ENCODE assay signal across 11 mouse cellular contexts in the genomic region with DNA sequence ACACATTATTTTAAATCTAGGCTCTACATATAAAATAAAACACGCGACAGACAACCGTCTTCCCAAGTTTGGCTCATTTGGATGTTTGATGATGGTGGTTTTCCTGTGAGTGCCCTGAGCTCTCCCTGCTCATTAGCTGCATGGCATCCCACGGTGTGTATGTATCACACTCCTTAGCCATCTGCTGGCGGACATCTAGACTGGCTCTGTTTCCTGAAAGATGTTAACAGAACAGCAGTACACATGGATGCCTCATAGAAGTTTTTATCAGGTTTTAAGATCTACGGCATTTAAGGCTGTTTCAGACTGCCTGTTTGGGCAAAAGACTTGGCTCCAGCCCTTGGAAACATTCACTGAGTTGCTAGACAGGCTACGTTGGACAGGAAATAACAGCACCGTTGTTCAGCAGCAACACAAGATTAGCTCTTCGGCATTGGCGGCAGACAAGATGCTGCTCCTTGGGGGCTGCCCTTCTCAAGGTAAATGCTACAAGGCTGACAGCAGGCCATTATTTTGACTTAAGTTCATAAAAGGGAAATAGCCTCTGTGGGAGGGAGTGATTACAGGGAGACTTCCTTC.
DNase-seq lines count a peak whose midpoint lies in the region; ATAC-seq and TF ChIP-seq lines count a peak whose summit lies in the region.
"Had no signal": no experiment of that assay in that cellular context is flagged by ENCODE, and none has a peak within 500 bp of the region (broad histone marks: within the 10 kb centered on the region; RNA-seq: fewer than 3 reads in every experiment).

No protein-coding gene starts in this region.

- H3K9ac ChIP-seq in heart, embryonic 12.5 days: no peak overlapping the region
- H3K9ac ChIP-seq in liver, embryonic 11.5 days (ENCODE audit: low read depth, low read length): no peak overlapping the region
- H3K9ac ChIP-seq: heart, embryonic 15.5 days; liver, embryonic 15.5 days had no signal

- H3K27me3 ChIP-seq in heart, embryonic 12.5 days (replicated peaks): peaks cover 25% of the 10 kb centered on the region
- no peaks in the 10 kb centered on the region for H3K27me3 ChIP-seq in liver, embryonic 11.5 days (replicated peaks; ENCODE audit: control insufficient read depth, insufficient read depth, low read length)
- H3K27me3 ChIP-seq: heart, embryonic 15.5 days; liver, embryonic 15.5 days; megakaryocyte, embryonic 14.5 days had no signal

- no peak overlapping the region for H3K4me2 ChIP-seq in heart, embryonic 12.5 days
- H3K4me2 ChIP-seq in liver, embryonic 11.5 days: no peak overlapping the region
- H3K4me2 ChIP-seq: heart, embryonic 15.5 days; liver, embryonic 15.5 days had no signal

- no peaks in the 10 kb centered on the region for H3K36me3 ChIP-seq in heart, embryonic 12.5 days
- no peaks in the 10 kb centered on the region for H3K36me3 ChIP-seq in liver, embryonic 11.5 days (ENCODE audit: control insufficient read depth, insufficient read depth, low read length)
- H3K36me3 ChIP-seq: heart, embryonic 15.5 days; liver, embryonic 15.5 days had no signal

- 0 out of 2 replicates have a peak, but pooled peaks cover 6% of the 10 kb centered on the region for H3K4me1 ChIP-seq in heart, embryonic 12.5 days (replicated peaks)
- peaks cover 2% of the 10 kb centered on the region; the same call in 1 of the 2 replicates for H3K4me1 ChIP-seq in cortical plate, adult 2 months (ENCODE audit: control insufficient read depth, insufficient read depth, low read length)
- no peaks in the 10 kb centered on the region for H3K4me1 ChIP-seq in liver, embryonic 11.5 days (replicated peaks; ENCODE audit: control insufficient read depth, insufficient read depth, low read length)
- H3K4me1 ChIP-seq: liver, embryonic 15.5 days had no signal

- no peak overlapping the region for H3K4me3 ChIP-seq in heart, embryonic 12.5 days
- H3K4me3 ChIP-seq in cortical plate, adult 2 months (ENCODE audit: insufficient read depth, low read length): no peak overlapping the region
- no peak overlapping the region for H3K4me3 ChIP-seq in liver, embryonic 11.5 days (ENCODE audit: low read depth, low read length)
- H3K4me3 ChIP-seq: heart, embryonic 15.5 days; liver, embryonic 15.5 days had no signal

- TF ChIP-seq POLR2A in cortical plate, adult 2 months (IDR thresholded peaks at IDR 0.05; ENCODE audit: extremely low read depth, insufficient read depth, low read length): no peak

- no peak for ATAC-seq in heart, embryonic 12.5 days (ENCODE audit: insufficient number of reproducible peaks, low FRiP score)
- ATAC-seq in liver, embryonic 11.5 days (replicated peaks; ENCODE audit: low FRiP score): no peak

- WGBS in heart, embryonic 12.5 days: 56% methylated on average over 10 of the region's 10 CpGs
- WGBS in liver, embryonic 11.5 days: 53% methylated on average over 10 of the region's 10 CpGs

- DNase-seq in heart, adult 8-10 months (ENCODE audit: low spot score): peak; percentile 17
- peak; percentile 35 to 51 for DNase-seq in layer of hippocampus, adult 8-10 months (ENCODE audit: low spot score in 2 of 2)
- DNase-seq in layer of hippocampus, adult 9-11 months: no peak
- peak; percentile 35 for DNase-seq in kidney, postnatal 10 days
- no peak for DNase-seq in retina, embryonic 14.5 days (ENCODE audit: low spot score)
- DNase-seq in liver, embryonic 11.5 days (ENCODE audit: low spot score): no peak

- no peak overlapping the region for H3K27ac ChIP-seq in heart, embryonic 12.5 days (ENCODE audit: poor library complexity, severe bottlenecking)
- no peak overlapping the region for H3K27ac ChIP-seq in cortical plate, adult 2 months (ENCODE audit: insufficient read depth, low read length)
- no peak overlapping the region for H3K27ac ChIP-seq in liver, embryonic 11.5 days (ENCODE audit: low read depth, low read length)
- H3K27ac ChIP-seq: heart, embryonic 15.5 days; liver, embryonic 15.5 days had no signal

- TF ChIP-seq CTCF in cortical plate, adult 2 months (IDR thresholded peaks at IDR 0.05; ENCODE audit: extremely low read depth, insufficient read depth, low read length): 0 out of 2 replicates have a peak, but pooled peaks have one; percentile 8

- no peaks in the 10 kb centered on the region for H3K9me3 ChIP-seq in heart, embryonic 12.5 days (replicated peaks)
- no peaks in the 10 kb centered on the region for H3K9me3 ChIP-seq in liver, embryonic 11.5 days (ENCODE audit: control insufficient read depth, low read length)
- H3K9me3 ChIP-seq: heart, embryonic 15.5 days; liver, embryonic 15.5 days; megakaryocyte, embryonic 14.5 days had no signal

Comparison
In these comparisons a context has a peak if more than half of its experiments do, and no peak if none do; other contexts are left out.
1. DNase-seq: peak in heart, adult 8-10 months (single experiment), layer of hippocampus, adult 8-10 months (2 of 2) and kidney, postnatal 10 days (single experiment); none in layer of hippocampus, adult 9-11 months (single experiment), retina, embryonic 14.5 days (single experiment) and liver, embryonic 11.5 days (single experiment).